25 mouse cellular contexts compared by ENCODE assay signal in the genomic region with DNA sequence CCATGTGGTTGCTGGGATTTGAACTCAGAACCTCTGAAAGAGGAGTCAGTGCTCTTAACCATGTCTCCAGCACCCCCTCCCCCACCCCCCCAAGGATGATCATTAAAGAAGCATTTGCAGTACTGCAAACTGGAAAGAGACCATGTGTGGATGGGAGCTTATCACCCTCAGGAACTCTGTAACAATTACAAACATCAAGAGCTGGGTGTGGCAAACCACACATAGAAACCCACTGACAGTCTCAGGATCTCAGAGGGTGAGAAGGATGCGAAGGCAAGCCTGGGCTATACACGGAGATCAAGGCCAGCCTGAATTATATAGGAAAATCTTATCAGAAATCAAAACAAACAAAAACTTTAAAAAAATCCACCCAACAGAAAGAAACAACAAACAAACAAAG. TPM values are rescaled to one million over a fixed set of nuclear protein-coding genes. Genes with fewer than 3 reads are reported as not detected.
DNase-seq lines count a peak whose midpoint lies in the region; ATAC-seq and TF ChIP-seq lines count a peak whose summit lies in the region.
"Had no signal": no experiment of that assay in that cellular context is flagged by ENCODE, and none has a peak within 500 bp of the region (broad histone marks: within the 10 kb centered on the region; RNA-seq: fewer than 3 reads in every experiment).

No protein-coding gene starts in this region.

- H3K4me2 ChIP-seq in kidney, embryonic 16.5 days (replicated peaks; ENCODE audit: low read depth, low read length): peak overlapping the region; percentile 77; the same call in 1 of the 2 replicates
- peak overlapping the region; percentile 87 for H3K4me2 ChIP-seq in liver, embryonic 14.5 days (ENCODE audit: low read depth)

- no peak overlapping the region for H3K9ac ChIP-seq in kidney, embryonic 16.5 days (replicated peaks; ENCODE audit: low read length)
- H3K9ac ChIP-seq in liver, embryonic 14.5 days (replicated peaks): no peak overlapping the region
- H3K9ac ChIP-seq: forebrain, postnatal 0 days; hindbrain, embryonic 14.5 days; lung, embryonic 14.5 days; midbrain, embryonic 15.5 days had no signal

- no peaks in the 10 kb centered on the region for H3K9me3 ChIP-seq in erythroblast, embryonic 14.5 days (ENCODE audit: control insufficient read depth, low read length)
- H3K9me3 ChIP-seq in kidney, embryonic 16.5 days (ENCODE audit: low read length): no peaks in the 10 kb centered on the region
- no peaks in the 10 kb centered on the region for H3K9me3 ChIP-seq in liver, embryonic 14.5 days (ENCODE audit: control insufficient read depth, low read length)
- H3K9me3 ChIP-seq: megakaryocyte, embryonic 14.5 days; midbrain, embryonic 15.5 days had no signal

- TF ChIP-seq EP300 in liver, embryonic 14.5 days (IDR thresholded peaks at IDR 0.05; ENCODE audit: low read depth): no peak

- peaks cover 36% of the 10 kb centered on the region for H3K36me3 ChIP-seq in erythroblast, embryonic 14.5 days (ENCODE audit: control insufficient read depth)
- no peaks in the 10 kb centered on the region for H3K36me3 ChIP-seq in kidney, embryonic 16.5 days (ENCODE audit: insufficient read depth, low read length)
- no peaks in the 10 kb centered on the region for H3K36me3 ChIP-seq in liver, embryonic 14.5 days (replicated peaks; ENCODE audit: control insufficient read depth, insufficient read depth, low read depth)
- H3K36me3 ChIP-seq: midbrain, embryonic 15.5 days had no signal

- ATAC-seq in erythroblast, adult 5-6 weeks (replicated peaks; ENCODE audit: low FRiP score, poor library complexity, severe bottlenecking): no peak
- no peak for ATAC-seq in kidney, embryonic 16.5 days (ENCODE audit: low FRiP score, low TSS enrichment)
- no peak for ATAC-seq in liver, embryonic 14.5 days (ENCODE audit: insufficient read depth)
- no peak for ATAC-seq in inflammation-experienced regulatory T-cells, adult 6 months
- ATAC-seq: forebrain, postnatal 0 days; midbrain, embryonic 15.5 days had no signal

- no peak overlapping the region for H3K27ac ChIP-seq in kidney, embryonic 16.5 days (ENCODE audit: low read length)
- H3K27ac ChIP-seq in liver, embryonic 14.5 days: no peak overlapping the region
- H3K27ac ChIP-seq: hindbrain, embryonic 14.5 days; midbrain, embryonic 15.5 days had no signal

- DNase-seq in kidney, adult 11 months: no peak
- peak; percentile 25 for DNase-seq in A20 (ENCODE audit: low read depth, low spot score)
- DNase-seq in liver, embryonic 14.5 days (ENCODE audit: low read depth in 3 of 3, low spot score in 3 of 3): no peak
- no peak for DNase-seq in urinary bladder, postnatal 36 days (ENCODE audit: low spot score in 2 of 2)
- DNase-seq: adrenal gland, adult 8-10 months; cerebellum, adult 11-12 months; cerebellum, postnatal 36 days; forebrain, postnatal 0 days; heart, postnatal 14 days; kidney, adult 18-20 months; layer of hippocampus, postnatal 36 days; left cerebral cortex, postnatal 4 days; lung, embryonic 14.5 days had no signal

- peaks cover 50% of the 10 kb centered on the region for H3K4me1 ChIP-seq in erythroblast, embryonic 14.5 days (ENCODE audit: control insufficient read depth)
- H3K4me1 ChIP-seq in kidney, embryonic 16.5 days (ENCODE audit: insufficient read depth, low read length): peaks cover 8% of the 10 kb centered on the region; the same call in 1 of the 2 replicates
- peaks cover 8 to 16% of the 10 kb centered on the region in 2 experiments for H3K4me1 ChIP-seq in liver, embryonic 14.5 days (replicated peaks; ENCODE audit: control insufficient read depth in 2 of 2, insufficient read depth in 2 of 2, low read length in 1 of 2)

- no peaks in the 10 kb centered on the region for H3K27me3 ChIP-seq in erythroblast, embryonic 14.5 days (ENCODE audit: control insufficient read depth)
- H3K27me3 ChIP-seq in kidney, embryonic 16.5 days (ENCODE audit: insufficient read depth, low read length): no peaks in the 10 kb centered on the region
- H3K27me3 ChIP-seq in liver, embryonic 14.5 days (ENCODE audit: control insufficient read depth, insufficient read depth, low read length): no peaks in the 10 kb centered on the region
- H3K27me3 ChIP-seq: CH12.LX; midbrain, embryonic 15.5 days had no signal

- TF ChIP-seq CTCF in liver, embryonic 14.5 days (IDR thresholded peaks at IDR 0.05; ENCODE audit: low read depth): no peak

- WGBS in kidney, embryonic 16.5 days: 80% methylated on average over 2 of the region's 2 CpGs
- 32% methylated on average over 2 of the region's 2 CpGs for WGBS in liver, embryonic 14.5 days (ENCODE audit: insufficient replicate concordance)

- peak overlapping the region; percentile 64 for H3K4me3 ChIP-seq in erythroblast, embryonic 14.5 days (replicated peaks)
- H3K4me3 ChIP-seq in kidney, embryonic 16.5 days (ENCODE audit: low read length): no peak overlapping the region
- peak overlapping the region in 1 of 2 experiments; percentile 64; a peak in 1 of 4 replicates for H3K4me3 ChIP-seq in liver, embryonic 14.5 days (ENCODE audit: insufficient read depth in 1 of 2, low read depth in 2 of 2, low read length in 2 of 2)
- H3K4me3 ChIP-seq: megakaryocyte, embryonic 14.5 days had no signal

RNA-seq across cellular contexts. Expression of gene Mettl7a1, which starts 2.3 kb away (rescaled TPM):
- polyA plus RNA-seq in erythroblast, embryonic 14.5 days (2012): 9.7 and 12.9 TPM in 2 replicates
- 95.7 and 125 TPM in 2 replicates for total RNA-seq in erythroblast, adult 5-6 weeks (2015; ENCODE audit: low replicate concordance)
- 255 and 340 TPM in 2 replicates for total RNA-seq in erythroblast, adult 5-6 weeks (2017; ENCODE audit: low replicate concordance)
- 15.5 and 19.0 TPM in 2 replicates for polyA plus RNA-seq in kidney, embryonic 16.5 days (2015; fragmentation: Nextera tagmentation; extraction: Ambion mirVana)
- 19.1 and 22.9 TPM in 2 replicates for polyA plus RNA-seq in liver, embryonic 14.5 days (2012; rRNA removed)
- polyA plus RNA-seq in liver, embryonic 14.5 days (2014; fragmentation: Nextera tagmentation; extraction: Ambion mirVana): 4.0 and 4.7 TPM in 2 replicates
- 10 to 100 TPM in 1 of 3 experiments, 1 to 10 TPM in 2; 2.3 to 15.1 (median 4.4) TPM for polyA plus RNA-seq in inflammation-experienced regulatory T-cells, adult 6 months (2017; shearing (Covaris generic))

RNA-seq across cellular contexts. Expression of gene Tmprss12, which starts 25.6 kb away (rescaled TPM):
- not detected in 2 replicates for polyA plus RNA-seq in erythroblast, embryonic 14.5 days (2012)
- total RNA-seq in erythroblast, adult 5-6 weeks (2015; ENCODE audit: low replicate concordance): not detected in 2 replicates
- total RNA-seq in erythroblast, adult 5-6 weeks (2017; ENCODE audit: low replicate concordance): not detected in 2 replicates
- polyA plus RNA-seq in kidney, embryonic 16.5 days (2015; fragmentation: Nextera tagmentation; extraction: Ambion mirVana): not detected in 2 replicates
- not detected in 2 replicates for polyA plus RNA-seq in liver, embryonic 14.5 days (2012; rRNA removed)
- polyA plus RNA-seq in liver, embryonic 14.5 days (2014; fragmentation: Nextera tagmentation; extraction: Ambion mirVana): not detected in 2 replicates
- not detected for polyA plus RNA-seq in inflammation-experienced regulatory T-cells, adult 6 months (2017; shearing (Covaris generic))
- total RNA-seq: adrenal gland, adult 8-10 months; CH12.LX; forebrain, postnatal 0 days; gastrocnemius, adult 18-20 months; heart, adult 18-20 months; heart, postnatal 14 days; layer of hippocampus, postnatal 36 days; left cerebral cortex, postnatal 4 days had no signal
- polyA plus RNA-seq: embryonic facial prominence, embryonic 11.5 days; forebrain, postnatal 0 days; hindbrain, embryonic 14.5 days; large intestine, adult 2 months; lung, embryonic 14.5 days; midbrain, embryonic 15.5 days had no signal

RNA-seq across cellular contexts. Expression of gene Mettl7a3, which starts 28.5 kb away (rescaled TPM):
- polyA plus RNA-seq in erythroblast, embryonic 14.5 days (2012): not detected in 2 replicates
- total RNA-seq in erythroblast, adult 5-6 weeks (2015; ENCODE audit: low replicate concordance): not detected in 2 replicates
- 0.42 TPM in 1 of 2 replicates, not detected in the other for total RNA-seq in erythroblast, adult 5-6 weeks (2017; ENCODE audit: low replicate concordance)
- polyA plus RNA-seq in kidney, embryonic 16.5 days (2015; fragmentation: Nextera tagmentation; extraction: Ambion mirVana): 0.19 TPM in 1 of 2 replicates, not detected in the other
- not detected in 2 replicates for polyA plus RNA-seq in liver, embryonic 14.5 days (2012; rRNA removed)
- not detected in 2 replicates for polyA plus RNA-seq in liver, embryonic 14.5 days (2014; fragmentation: Nextera tagmentation; extraction: Ambion mirVana)
- not detected for polyA plus RNA-seq in inflammation-experienced regulatory T-cells, adult 6 months (2017; shearing (Covaris generic))
- total RNA-seq: CH12.LX; forebrain, postnatal 0 days; heart, postnatal 14 days had no signal
- polyA plus RNA-seq: forebrain, postnatal 0 days; hindbrain, embryonic 14.5 days; large intestine, adult 2 months; lung, embryonic 14.5 days; midbrain, embryonic 15.5 days had no signal

RNA-seq across cellular contexts. Expression of gene Methig1, which starts 46.7 kb away (rescaled TPM):
- not detected in 2 replicates for polyA plus RNA-seq in erythroblast, embryonic 14.5 days (2012)
- total RNA-seq in erythroblast, adult 5-6 weeks (2015; ENCODE audit: low replicate concordance): not detected in 2 replicates
- total RNA-seq in erythroblast, adult 5-6 weeks (2017; ENCODE audit: low replicate concordance): not detected in 2 replicates
- 0.60 and 0.94 TPM in 2 replicates for polyA plus RNA-seq in kidney, embryonic 16.5 days (2015; fragmentation: Nextera tagmentation; extraction: Ambion mirVana)
- polyA plus RNA-seq in liver, embryonic 14.5 days (2012; rRNA removed): 0.04 TPM in 1 of 2 replicates, not detected in the other
- polyA plus RNA-seq in liver, embryonic 14.5 days (2014; fragmentation: Nextera tagmentation; extraction: Ambion mirVana): 0.09 TPM in 1 of 2 replicates, not detected in the other
- polyA plus RNA-seq in inflammation-experienced regulatory T-cells, adult 6 months (2017; shearing (Covaris generic)): under 1 TPM in 1 of 3 experiments, not detected in 2; 0.36 TPM
- total RNA-seq: CH12.LX; forebrain, postnatal 0 days; gastrocnemius, adult 18-20 months; heart, adult 18-20 months; heart, postnatal 14 days; layer of hippocampus, postnatal 36 days; left cerebral cortex, postnatal 4 days had no signal
- polyA plus RNA-seq: forebrain, postnatal 0 days; large intestine, adult 2 months; lung, embryonic 14.5 days had no signal

RNA-seq across cellular contexts. Expression of gene Mettl7a2, which starts 46.8 kb away (rescaled TPM):
- polyA plus RNA-seq in erythroblast, embryonic 14.5 days (2012): not detected in 2 replicates
- total RNA-seq in erythroblast, adult 5-6 weeks (2015; ENCODE audit: low replicate concordance): not detected in 2 replicates
- total RNA-seq in erythroblast, adult 5-6 weeks (2017; ENCODE audit: low replicate concordance): 0.56 TPM in 1 of 2 replicates, not detected in the other
- polyA plus RNA-seq in kidney, embryonic 16.5 days (2015; fragmentation: Nextera tagmentation; extraction: Ambion mirVana): 0.41 and 0.60 TPM in 2 replicates
- not detected in 2 replicates for polyA plus RNA-seq in liver, embryonic 14.5 days (2012; rRNA removed)
- polyA plus RNA-seq in liver, embryonic 14.5 days (2014; fragmentation: Nextera tagmentation; extraction: Ambion mirVana): 0.11 TPM in 1 of 2 replicates, not detected in the other
- not detected for polyA plus RNA-seq in inflammation-experienced regulatory T-cells, adult 6 months (2017; shearing (Covaris generic))
- total RNA-seq: CH12.LX; forebrain, postnatal 0 days had no signal
- polyA plus RNA-seq: embryonic facial prominence, embryonic 11.5 days; forebrain, postnatal 0 days; hindbrain, embryonic 14.5 days; large intestine, adult 2 months; lung, embryonic 14.5 days; midbrain, embryonic 15.5 days had no signal
